Mouse (Mus musculus): ENCODE measurements around the gene Ugt1a8.

- no peak for TF ChIP-seq HCFC1 (IDR thresholded peaks at IDR 0.05; ENCODE audit: low read depth, low read length)
- TF ChIP-seq POLR2A (IDR thresholded peaks at IDR 0.05; ENCODE audit: control insufficient read depth in 1 of 2, insufficient read depth in 1 of 2, low read depth in 1 of 2, low read length in 2 of 2, poor library complexity in 1 of 2) = no peak
- TF ChIP-seq CTCF (IDR thresholded peaks at IDR 0.05 in 2 of 3, conservative IDR thresholded peaks at IDR 0.05 in 1 of 3; ENCODE audit: control insufficient read depth in 1 of 3, insufficient read depth in 1 of 3, low read depth in 2 of 3, low read length in 3 of 3, poor library complexity in 1 of 3, severe bottlenecking in 1 of 3) = 0 out of 6 replicates have a peak, but pooled peaks of 1 of the 3 experiments have one; percentile 1
- TF ChIP-seq NRF1 (IDR thresholded peaks at IDR 0.05; ENCODE audit: insufficient read depth, low read depth, low read length, poor library complexity, severe bottlenecking) = no peak
- no peak for TF ChIP-seq MAZ (IDR thresholded peaks at IDR 0.05; ENCODE audit: low read depth, low read length)
- TF ChIP-seq JUND (IDR thresholded peaks at IDR 0.05; ENCODE audit: low read depth, low read length) = no peak
- no peak for TF ChIP-seq BHLHE40 (IDR thresholded peaks at IDR 0.05; ENCODE audit: borderline replicate concordance, low read depth, low read length)
- TF ChIP-seq TCF12 (IDR thresholded peaks at IDR 0.05; ENCODE audit: low read depth, low read length) = no peak
- no peak for TF ChIP-seq SMC3 (IDR thresholded peaks at IDR 0.05; ENCODE audit: low read depth, low read length)
- TF ChIP-seq EP300 (IDR thresholded peaks at IDR 0.05; ENCODE audit: low read depth in 1 of 2, low read length in 2 of 2) = no peak
- TF ChIP-seq POLR2AphosphoS2 (IDR thresholded peaks at IDR 0.05; ENCODE audit: low read length) = no peak
- no peak for TF ChIP-seq ZNF384 (IDR thresholded peaks at IDR 0.05; ENCODE audit: low read depth, low read length)
- no peak for TF ChIP-seq GABPA (IDR thresholded peaks at IDR 0.05; ENCODE audit: low read depth, low read length)
- no peak for TF ChIP-seq MYB (IDR thresholded peaks at IDR 0.05; ENCODE audit: low read depth, low read length)
Observed at GRCm38 (mm10) chr1:88212341-88213045, 124.9 kb downstream of the Ugt1a8 start.

All from MEL (cell line).